Mouse (Mus musculus): ENCODE measurements at regions not wholly inside any gene's neighbourhood (a gene's known extent, or its start where the extent isn't known, plus 50 kb on each side); places are given as distances from the start of the nearest gene placed in this dataset.
"Not testable (repeated sequence)": the region's sequence is repeated elsewhere in the genome, so short reads cannot be mapped to it uniquely, and the experiment has no call there.

DNA sequence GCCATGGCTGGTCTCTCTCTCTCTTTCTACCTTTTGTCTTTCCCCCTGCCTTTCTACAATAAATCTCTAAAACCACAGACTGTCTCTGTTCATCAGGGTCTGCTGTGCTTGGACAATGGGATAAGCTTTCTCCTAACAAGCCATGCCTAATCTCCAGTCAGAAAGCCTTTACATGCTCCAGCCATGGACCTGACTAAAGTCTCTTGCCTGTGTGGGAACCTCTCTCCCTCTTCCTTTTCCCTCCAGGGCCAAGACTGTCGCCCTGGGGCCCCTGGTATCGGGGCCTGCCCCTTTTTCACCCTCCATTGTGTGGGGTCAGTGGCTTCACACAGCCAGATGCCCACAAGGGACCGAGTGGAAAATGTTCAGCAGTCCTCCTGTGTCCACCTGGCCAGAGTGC lies 1151.3 kb upstream of the Prmt6 start:
- intact Hi-C loops (cut with DNase I) = no loop called here
- no peak for DNase-seq (ENCODE audit: extremely low spot score in 1 of 2, low spot score in 2 of 2)

DNA sequence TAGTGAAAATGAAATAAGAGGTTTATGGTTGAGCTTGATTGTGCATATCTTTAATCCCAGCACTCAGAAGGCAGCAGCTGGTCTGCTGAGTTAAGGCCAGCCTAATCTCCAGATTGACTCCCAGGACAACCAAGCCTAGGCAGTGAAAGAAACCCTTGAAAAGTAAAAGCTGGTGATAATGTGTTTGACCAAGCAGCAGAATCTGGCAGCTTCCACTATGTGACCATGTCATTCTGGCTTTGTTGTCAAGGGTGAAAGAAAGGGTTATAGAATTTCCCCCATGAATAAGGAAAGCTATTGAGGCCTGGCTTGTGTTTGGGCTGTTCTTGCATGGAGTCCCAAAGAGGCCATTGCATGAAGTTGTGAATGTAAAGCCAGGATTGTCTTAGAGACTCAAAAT lies 1142.3 kb upstream of the Prmt6 start:
- intact Hi-C loops (cut with DNase I) = no loop called here
- no peak for DNase-seq (ENCODE audit: extremely low spot score in 1 of 2, low spot score in 2 of 2)

DNA sequence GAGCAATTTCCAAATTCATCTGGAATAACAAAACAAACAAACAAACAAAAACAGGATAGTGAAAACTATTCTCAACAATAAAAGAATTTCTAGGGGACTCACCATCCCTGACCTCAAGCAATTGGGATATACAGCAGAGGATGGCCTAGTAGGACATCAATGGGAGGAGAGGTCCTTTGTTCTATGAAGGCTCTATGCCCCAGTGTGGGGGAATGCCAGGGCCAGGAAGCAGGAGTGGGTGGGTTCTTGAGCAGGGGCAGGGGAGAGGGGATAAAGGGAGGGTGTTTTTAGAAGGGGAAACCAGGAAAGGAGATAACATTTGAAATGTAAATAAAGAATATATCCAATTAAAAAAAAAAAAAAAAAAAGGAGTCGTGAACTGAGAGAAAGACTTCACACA lies 1141.9 kb upstream of the Prmt6 start:
- DNase-seq (ENCODE audit: extremely low spot score in 1 of 2, low spot score in 2 of 2); intact Hi-C loops (cut with DNase I): not testable (repeated sequence)

DNA sequence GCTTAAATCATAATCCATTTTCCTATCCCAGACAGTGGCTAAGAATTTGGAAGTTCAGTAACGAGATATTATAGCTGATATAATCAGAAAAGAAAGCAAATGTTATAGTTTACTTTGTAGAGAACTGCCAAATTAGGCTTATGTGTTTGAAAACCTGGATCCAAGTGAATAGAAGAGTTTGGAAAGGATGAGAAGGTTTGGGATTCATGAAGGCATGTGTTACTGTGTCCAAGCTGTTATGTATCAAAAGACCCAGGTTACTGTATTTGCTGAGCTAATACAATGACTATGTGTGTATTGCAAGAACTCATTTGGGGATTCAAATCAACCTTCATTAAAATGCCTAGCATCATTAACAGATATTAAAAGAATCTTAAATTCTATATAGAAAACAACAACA lies 1135.9 kb upstream of the Prmt6 start:
- intact Hi-C loops (cut with DNase I) = no loop called here
- DNase-seq (ENCODE audit: extremely low spot score in 1 of 2, low spot score in 2 of 2) = no peak

DNA sequence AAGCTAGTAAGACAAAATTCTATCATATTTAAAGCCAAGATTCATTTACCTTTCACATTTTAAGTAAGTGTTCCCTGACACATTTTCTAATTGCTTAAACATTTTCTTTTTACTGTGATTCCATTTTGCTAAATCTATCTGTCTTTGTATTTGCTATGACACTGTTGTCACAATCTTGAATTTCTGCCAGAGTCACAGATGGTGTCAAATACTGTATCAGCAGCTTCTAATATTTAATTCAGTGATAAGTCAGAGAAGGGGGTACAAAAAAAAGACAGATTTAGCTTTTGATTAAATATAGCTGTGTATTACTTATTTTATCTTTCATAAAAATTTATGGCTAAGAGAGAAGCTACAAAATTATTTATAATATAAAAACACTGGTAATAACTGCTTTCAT lies 1135.5 kb upstream of the Prmt6 start:
- peak in 1 of 2 experiments; percentile 7 for DNase-seq (ENCODE audit: extremely low spot score in 1 of 2, low spot score in 2 of 2)
- intact Hi-C loops (cut with DNase I) = no loop called here

DNA sequence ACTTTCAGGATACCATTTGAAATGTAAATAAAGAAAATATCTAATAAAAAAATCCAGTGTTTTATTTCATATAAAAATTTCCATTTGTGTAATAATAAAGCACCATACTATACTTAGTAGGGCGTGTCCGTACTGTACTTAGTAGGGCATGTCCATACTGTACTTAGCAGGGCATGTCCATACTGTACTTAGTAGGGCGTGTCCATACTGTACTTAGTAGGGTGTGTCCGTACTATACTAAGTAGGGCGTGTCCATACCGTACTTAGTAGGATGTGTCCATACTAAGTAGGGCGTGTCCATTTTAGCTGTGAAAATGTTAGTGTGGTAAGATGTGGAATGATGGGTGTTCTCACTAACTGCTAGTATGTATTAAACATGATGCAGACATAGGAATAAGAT lies 1134.8 kb upstream of the Prmt6 start:
- no peak for DNase-seq (ENCODE audit: extremely low spot score in 1 of 2, low spot score in 2 of 2)
- intact Hi-C loops (cut with DNase I) = no loop called here

DNA sequence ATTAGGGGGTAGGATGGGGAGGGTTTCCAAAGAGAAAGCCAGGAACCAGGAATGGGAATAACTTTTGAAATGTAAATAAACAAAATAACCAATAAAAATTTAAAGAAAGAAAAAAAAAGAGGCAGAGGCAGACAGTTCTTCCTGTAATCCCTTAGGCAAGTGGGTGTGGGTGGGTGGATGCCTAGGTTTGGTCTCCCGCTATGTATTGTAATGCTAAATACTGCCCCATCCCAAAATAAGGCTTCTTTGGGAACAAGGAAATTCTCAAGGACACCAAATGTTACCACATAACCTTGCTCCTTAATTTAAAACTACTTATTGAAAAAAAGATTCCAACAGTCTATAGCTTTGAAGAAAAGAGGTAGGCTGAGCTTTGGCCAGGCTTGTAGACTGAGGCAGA lies 1120.5 kb upstream of the Prmt6 start:
- no peak for DNase-seq (ENCODE audit: extremely low spot score in 1 of 2, low spot score in 2 of 2)

DNA sequence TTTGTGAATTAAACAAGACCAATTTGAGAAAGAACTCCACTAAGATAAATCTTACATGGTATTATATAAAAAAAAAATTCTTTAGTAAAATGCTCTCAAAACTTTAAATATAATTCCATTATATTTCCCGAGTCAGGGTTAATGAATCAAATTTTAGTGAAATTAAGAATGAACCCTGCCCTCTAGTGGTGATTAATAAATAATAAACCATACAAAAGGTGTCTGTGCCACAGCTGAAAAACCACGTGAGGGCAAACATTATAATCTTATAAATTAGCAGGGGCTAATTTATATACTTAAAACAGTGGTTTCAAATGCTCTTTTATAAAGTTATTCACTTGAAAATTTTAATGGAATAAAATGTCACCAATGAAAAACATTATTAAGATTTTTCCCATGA lies 1087.4 kb upstream of the Prmt6 start:
- DNase-seq (ENCODE audit: extremely low spot score in 1 of 2, low spot score in 2 of 2) = no peak
- intact Hi-C loops (cut with DNase I) = no loop called here

More for the DNA sequence above, 1120.5 kb upstream of the Prmt6 start:
- intact Hi-C loops (cut with DNase I) = no loop called here

DNA sequence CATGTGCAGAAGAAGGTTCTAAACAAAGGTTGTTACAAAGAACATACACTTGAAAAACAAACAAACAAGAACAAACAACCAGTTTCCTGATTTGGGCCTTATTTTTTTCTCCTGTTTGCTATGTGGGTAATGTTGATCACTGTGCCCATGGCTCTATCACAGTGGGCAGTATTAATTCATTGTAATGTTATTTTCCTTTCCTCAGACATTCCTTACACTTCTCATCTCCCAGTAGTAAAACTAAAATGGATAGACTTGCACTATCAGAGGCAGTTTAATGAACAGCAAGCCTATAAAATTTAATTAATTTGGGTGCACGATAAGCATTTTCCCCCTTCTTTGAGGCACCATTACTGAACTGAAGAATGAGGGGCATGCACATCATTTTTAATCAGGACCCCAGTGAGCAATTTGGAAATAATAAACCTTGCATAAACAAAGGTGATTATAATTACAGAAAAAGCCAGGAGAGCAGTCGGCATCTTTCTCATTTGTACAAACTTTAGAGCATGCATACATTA lies 1040.3 kb upstream of the Prmt6 start:
- DNase-seq (ENCODE audit: extremely low spot score in 1 of 2, low spot score in 2 of 2) = no peak
- intact Hi-C loops (cut with DNase I) = no loop called here

DNA sequence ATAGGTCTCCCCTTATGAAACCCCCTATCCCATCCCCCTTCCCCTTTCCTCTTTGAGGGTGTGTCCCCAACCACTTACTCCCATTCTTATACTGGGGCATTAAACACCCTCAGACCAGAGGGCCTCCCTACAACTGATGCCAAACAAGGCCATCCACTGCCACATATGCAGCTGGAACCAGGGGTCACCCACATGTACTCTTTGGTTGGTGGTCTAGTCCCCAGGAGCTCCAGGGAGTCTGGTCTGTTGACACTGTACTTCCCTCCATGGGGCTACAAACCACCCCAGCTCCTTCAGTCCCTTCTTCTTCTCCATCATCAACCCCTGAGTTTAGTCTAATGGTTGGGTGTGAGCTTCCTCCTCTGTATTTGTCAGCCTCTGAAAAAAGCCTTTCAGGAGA lies 1030.8 kb upstream of the Prmt6 start:
- intact Hi-C loops (cut with DNase I) = no loop called here

More for the DNA sequence above, 1030.8 kb upstream of the Prmt6 start:
- DNase-seq (ENCODE audit: extremely low spot score in 1 of 2, low spot score in 2 of 2) = no peak
